Mouse (Mus musculus): ENCODE data around the gene Daam1.
"Not testable (repeated sequence)": the region's sequence is repeated elsewhere in the genome, so short reads cannot be mapped to it uniquely, and the experiment has no call there.

Gene Daam1

GRCm38 (mm10) chr12:71835966-71836668 is 5.2 kb downstream of the Daam1 start:
- DNase-seq: no peak

- DNase-seq: no peak
Observed at GRCm38 (mm10) chr12:71836776-71837175, 5.9 kb downstream of the Daam1 start.

- no peak for DNase-seq
Observed at GRCm38 (mm10) chr12:71837576-71837975, 6.7 kb downstream of the Daam1 start.

- DNase-seq: no peak
Observed at GRCm38 (mm10) chr12:71838230-71838629, 7.4 kb downstream of the Daam1 start.

- no peak for DNase-seq
Observed at GRCm38 (mm10) chr12:71839653-71840052, 8.8 kb downstream of the Daam1 start.

GRCm38 (mm10) chr12:71840430-71841186 is 9.7 kb downstream of the Daam1 start:
- no peak for DNase-seq

- DNase-seq: no peak
Observed at GRCm38 (mm10) chr12:71842006-71842405, 11.1 kb downstream of the Daam1 start.

- DNase-seq: no peak
Observed at GRCm38 (mm10) chr12:71842588-71842987, 11.7 kb downstream of the Daam1 start.

GRCm38 (mm10) chr12:71845486-71845885 is 14.6 kb downstream of the Daam1 start:
- DNase-seq: no peak

GRCm38 (mm10) chr12:71846416-71846815 is 15.5 kb downstream of the Daam1 start:
- DNase-seq: not testable (repeated sequence)

- not testable (repeated sequence) for DNase-seq
Observed at GRCm38 (mm10) chr12:71847024-71847423, 16.1 kb downstream of the Daam1 start.

- no peak for DNase-seq
Observed at GRCm38 (mm10) chr12:71847617-71848016, 16.7 kb downstream of the Daam1 start.

- DNase-seq: no peak
Observed at GRCm38 (mm10) chr12:71848037-71848776, 17.3 kb downstream of the Daam1 start.

GRCm38 (mm10) chr12:71849051-71849450 is 18.2 kb downstream of the Daam1 start:
- DNase-seq: no peak

- no peak for DNase-seq
Observed at GRCm38 (mm10) chr12:71850135-71850534, 19.3 kb downstream of the Daam1 start.

- DNase-seq: no peak
Observed at GRCm38 (mm10) chr12:71852678-71853077, 21.8 kb downstream of the Daam1 start.

GRCm38 (mm10) chr12:71853694-71854093 is 22.8 kb downstream of the Daam1 start:
- no peak for DNase-seq

- no peak for DNase-seq
Observed at GRCm38 (mm10) chr12:71854191-71854590, 23.3 kb downstream of the Daam1 start.

GRCm38 (mm10) chr12:71855730-71856479 is 25.0 kb downstream of the Daam1 start:
- no peak for DNase-seq

GRCm38 (mm10) chr12:71856480-71856754 is 25.5 kb downstream of the Daam1 start:
- no peak for DNase-seq

- DNase-seq: no peak
Observed at GRCm38 (mm10) chr12:71859096-71859495, 28.2 kb downstream of the Daam1 start.

- no peak for DNase-seq
Observed at GRCm38 (mm10) chr12:71863846-71864543, 33.1 kb downstream of the Daam1 start.

- no peak for DNase-seq
Observed at GRCm38 (mm10) chr12:71864544-71864897, 33.6 kb downstream of the Daam1 start.

Data from thymus, postnatal 14 days (tissue).